Mouse (Mus musculus) hindbrain, postnatal 0 days (tissue): ENCODE results near the gene Sbno2. TPM values are rescaled to one million over a fixed set of nuclear protein-coding genes. Genes with fewer than 3 reads are reported as not detected.
A peak's percentile ranks its signal among the peaks of the same experiment; 100 is the strongest.

Experiments
- ATAC-seq: fragments of 200-750 bp; cut with Nextera tagmentation; 2 replicates; pipeline ENCODE4 v1.8.0; 2017; ENCODE audit warnings: mild to moderate bottlenecking, moderate TSS enrichment, moderate library complexity
- DNase-seq: peaks from one replicate; pipeline ENCODE4 v3.0.0-alpha.2; 2015; ENCODE audit warnings: low spot score
- H3K27ac ChIP-seq: fragments of 300-500 bp; sonication (generic); 2 replicates; pipeline ENCODE4 v1.5.1; 2014; ENCODE audit warnings: mild to moderate bottlenecking
- H3K27me3 ChIP-seq: fragments of 300-500 bp; sonication (generic); 2 replicates; pipeline ENCODE4 v1.6.1; 2014; ENCODE audit warnings: low read length, mixed read lengths; ENCODE audit not compliant: insufficient read depth
- H3K36me3 ChIP-seq: fragments of 300-500 bp; sonication (generic); 2 replicates; pipeline ENCODE4 v1.6.1; 2014; ENCODE audit warnings: low read length, mixed read lengths; ENCODE audit not compliant: insufficient read depth
- H3K4me1 ChIP-seq: fragments of 300-500 bp; sonication (generic); 2 replicates; pipeline ENCODE4 v1.6.1; 2014; ENCODE audit warnings: antibody characterized with exemption, low read length, mixed read lengths; ENCODE audit not compliant: insufficient read depth
- H3K4me2 ChIP-seq: fragments of 300-500 bp; sonication (generic); 2 replicates; pipeline ENCODE4 v1.6.1; 2014; ENCODE audit warnings: low read depth, mild to moderate bottlenecking, low read length, moderate library complexity, mixed read lengths
- H3K4me3 ChIP-seq: fragments of 300-500 bp; sonication (generic); 2 replicates; pipeline ENCODE4 v1.5.1; 2014; ENCODE audit warnings: low read length
- H3K9ac ChIP-seq: fragments of 300-500 bp; sonication (generic); replicated peaks from 2 replicates; pipeline ENCODE4 v1.6.1; 2014; ENCODE audit warnings: mild to moderate bottlenecking, low read length, moderate library complexity, mixed read lengths
- H3K9me3 ChIP-seq: fragments of 300-500 bp; sonication (generic); 2 replicates; pipeline ENCODE4 v1.6.1; 2016; ENCODE audit warnings: low read length, mixed read lengths
- CTCF ChIP-seq: IDR thresholded peaks from 2 replicates; pipeline ENCODE4 v1.5.1; 2016; ENCODE audit warnings: antibody characterized with exemption, control low read depth, low read depth
- WGBS: fragments of 180-500 bp; shearing (Covaris S2); extraction: QIAGEN DNeasy Blood & Tissue Kit; methylation state at CpG from one replicate; pipeline ENCODE4 v1.1.7; 2014; 5-methylcytosine and 5-hydroxymethylcytosine counted together
- polyA plus RNA-seq: library from polyadenylated mRNA; unstranded; fragments of >200 nt; fragmentation: Nextera tagmentation; extraction: Ambion mirVana; gene quantifications from 2 replicates; pipeline ENCODE4 v1.2.1, GENCODE M21; 2015
- total RNA-seq: library from RNA; depleted of rRNA; stranded (reverse); fragments of >200 nt; gene quantifications from 2 replicates; pipeline ENCODE4 v1.2.3, GENCODE M21; 2014

The Sbno2 gene
- total and polyA plus RNA-seq, 2 experiments from 2014 or later, result 6.9 to 23.7 TPM

DNA sequence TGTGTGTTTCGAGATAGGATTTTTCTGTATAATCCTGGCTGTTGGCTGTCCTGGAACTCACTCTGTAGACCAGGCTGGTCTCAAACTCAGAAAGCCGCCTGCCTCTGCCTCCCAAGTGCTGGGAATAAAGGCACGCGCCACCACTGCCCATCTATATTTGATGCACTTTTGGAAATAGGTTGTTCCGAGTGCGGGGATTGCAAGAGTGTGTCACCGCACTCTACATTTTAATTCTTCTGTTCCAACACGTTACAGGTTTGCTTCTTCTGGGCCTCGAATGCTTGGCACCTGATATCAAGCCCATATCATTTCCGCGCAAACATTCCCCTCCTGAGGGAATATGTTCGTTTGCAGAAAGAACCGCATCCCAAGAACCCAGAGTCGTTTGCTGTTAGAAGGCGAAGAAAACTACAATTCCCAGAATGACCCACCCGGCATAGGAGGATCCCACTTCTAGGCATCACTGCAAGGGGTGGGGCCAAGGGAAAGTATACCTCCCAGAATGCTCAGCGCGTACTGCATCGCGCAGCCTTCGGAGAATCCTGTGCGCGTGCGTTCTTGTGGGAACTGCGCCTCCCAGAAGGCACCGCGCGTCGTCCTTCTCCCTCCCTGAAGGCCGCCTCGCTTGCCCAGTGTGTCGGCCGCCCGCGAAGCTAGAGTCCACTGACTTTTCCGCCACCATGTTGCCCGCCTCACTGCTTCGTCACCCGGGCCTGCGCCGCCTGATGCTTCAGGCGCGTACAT, 36.6 kb upstream of the Sbno2 start:
- peak overlapping the region; percentile 86 for H3K27ac ChIP-seq
- H3K4me1 ChIP-seq, result peaks cover 15% of the 10 kb centered on the region
- peak overlapping the region; percentile 75 for H3K4me3 ChIP-seq
- no peaks in the 10 kb centered on the region for H3K9me3 ChIP-seq
- peaks cover 9% of the 10 kb centered on the region for H3K36me3 ChIP-seq
- H3K27me3 ChIP-seq, result no peaks in the 10 kb centered on the region
- peak; percentile 100 for DNase-seq
- WGBS, result under 1% methylated on average over 43 of the region's 43 CpGs
- H3K9ac ChIP-seq, result peak overlapping the region; percentile 95
- no peak for TF ChIP-seq CTCF
- ATAC-seq, result peak; percentile 86
- peak overlapping the region; percentile 98 for H3K4me2 ChIP-seq

DNA sequence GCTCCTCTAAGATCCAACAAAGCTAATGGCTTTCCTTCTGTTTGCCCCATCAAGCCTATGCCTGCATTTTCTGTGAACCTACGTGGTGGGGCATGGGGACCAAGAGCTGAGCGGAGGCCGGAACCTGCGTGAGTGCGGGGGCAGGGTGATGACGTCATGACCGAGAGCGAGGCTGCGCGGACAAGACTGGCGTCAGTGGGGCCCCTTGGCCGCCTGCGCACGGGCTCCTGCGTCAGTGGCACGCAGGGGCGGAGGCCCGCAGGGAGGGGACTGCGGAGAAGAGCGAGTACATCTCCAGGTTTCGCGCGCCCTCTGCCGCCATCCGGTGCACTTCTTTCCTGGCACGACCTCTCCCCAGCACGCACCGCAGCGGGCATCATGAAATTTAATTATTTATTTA, 35.9 kb upstream of the Sbno2 start:
- H3K4me1 ChIP-seq, result peaks cover 22% of the 10 kb centered on the region
- peak; percentile 97 for DNase-seq
- H3K36me3 ChIP-seq, result peaks cover 9% of the 10 kb centered on the region
- peak overlapping the region; percentile 86 for H3K27ac ChIP-seq
- TF ChIP-seq CTCF, result peak; percentile 69
- peak overlapping the region; percentile 30; the same call in 1 of the 2 replicates for H3K9ac ChIP-seq
- peak overlapping the region; percentile 75 for H3K4me3 ChIP-seq
- H3K27me3 ChIP-seq, result no peaks in the 10 kb centered on the region
- WGBS, result under 1% methylated on average over 29 of the region's 29 CpGs
- no peaks in the 10 kb centered on the region for H3K9me3 ChIP-seq
- peak overlapping the region; percentile 98 for H3K4me2 ChIP-seq
- ATAC-seq, result peak; percentile 75

DNA sequence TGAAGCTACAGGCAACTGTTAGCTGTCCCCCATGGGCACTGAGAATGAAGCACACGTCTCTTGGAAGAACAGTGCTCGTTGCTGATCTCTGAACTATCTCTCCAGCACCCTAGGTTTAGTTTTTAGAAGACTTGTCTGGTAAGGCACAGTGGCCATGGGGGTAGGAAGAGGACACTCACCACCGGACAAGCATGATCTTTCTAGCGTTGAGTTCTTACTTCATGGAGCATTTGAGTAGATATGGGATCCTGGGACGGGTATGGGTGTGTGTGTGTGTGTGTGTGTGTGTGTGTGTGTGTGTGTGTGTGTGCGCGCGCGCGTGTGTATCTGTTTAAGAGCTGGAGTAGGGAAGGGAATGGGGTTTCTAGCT, 35.3 kb upstream of the Sbno2 start, which contains the start of gene Cbarp:
Cbarp (minus strand) TSS at position 170 of the 370 bp plus-strand sequence.
- Histone ChIP-seq H3K27ac (peak within 1 kb of the TSS; percentile 97), H3K27me3 (no peaks in the 10 kb centered on the region), H3K4me2 (peak within 1 kb of the TSS; percentile 98), H3K4me1 (peaks cover 24% of the 10 kb centered on the region), H3K36me3 (peaks cover 14% of the 10 kb centered on the region), H3K4me3 (peak within 1 kb of the TSS; percentile 75), H3K9me3 (no peaks in the 10 kb centered on the region), H3K9ac (peak within 1 kb of the TSS; percentile 30; the same call in 1 of the 2 replicates)
- TF ChIP-seq CTCF, result no peak
- DNase-seq, result no peak
- 75% methylated on average over 10 of the region's 10 CpGs for WGBS
- no peak for ATAC-seq

DNA sequence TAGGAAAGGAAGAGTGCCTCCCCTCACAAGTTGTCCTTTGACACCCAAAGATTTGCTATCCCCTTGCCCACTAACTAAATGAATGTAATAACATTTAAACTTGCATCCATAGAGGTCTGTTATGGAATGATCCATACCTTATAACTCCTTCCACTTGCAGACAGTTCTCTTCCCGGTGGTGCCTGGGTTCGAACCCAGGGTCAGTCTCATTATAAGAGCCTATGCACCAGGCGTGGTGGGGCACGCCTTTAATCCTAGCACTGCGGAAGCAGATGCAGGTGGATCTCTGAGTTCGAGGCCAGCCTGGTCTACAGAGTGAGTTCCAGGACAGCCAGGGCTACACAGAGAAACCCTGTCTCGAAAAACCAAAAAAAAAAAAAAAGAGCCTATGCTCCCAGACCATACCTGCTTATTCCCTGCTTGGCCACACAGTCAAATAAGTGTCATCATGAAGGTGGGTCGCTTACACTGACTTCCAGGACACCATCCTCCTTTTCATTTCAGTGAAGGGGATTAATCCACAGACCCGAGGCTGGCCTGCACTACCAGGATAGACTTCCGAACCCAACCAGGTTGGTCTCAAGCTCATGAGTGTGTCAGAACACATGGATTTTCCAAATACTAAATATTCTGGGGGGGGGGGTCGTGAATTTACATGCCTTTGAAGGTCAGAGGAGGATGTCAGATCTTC, 34.7 kb upstream of the Sbno2 start:
- no peak overlapping the region for H3K4me3 ChIP-seq
- peaks cover 24% of the 10 kb centered on the region for H3K4me1 ChIP-seq
- H3K27ac ChIP-seq, result peak overlapping the region; percentile 97; the same call in 1 of the 2 replicates

DNA sequence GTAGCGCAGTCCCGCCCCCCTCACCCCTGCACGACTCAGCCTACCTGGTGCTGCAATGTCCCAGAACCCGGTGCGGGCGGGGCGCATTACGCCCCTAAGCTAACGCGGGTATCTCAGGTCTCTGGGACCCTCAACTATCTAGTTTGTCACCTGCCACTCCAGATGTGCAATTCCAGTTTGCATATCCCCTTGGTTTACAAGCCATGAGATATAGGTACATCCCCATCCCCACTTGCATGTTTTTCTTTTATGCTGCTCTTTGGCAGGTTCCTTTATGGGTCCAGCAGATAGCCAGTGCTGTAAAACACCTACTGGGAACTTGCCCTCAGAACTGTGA, 34.0 kb upstream of the Sbno2 start:
- H3K36me3 ChIP-seq, result peaks cover 15% of the 10 kb centered on the region
- H3K27ac ChIP-seq, result peak overlapping the region; percentile 97
- DNase-seq (no peak), ATAC-seq (no peak)
- H3K9ac ChIP-seq, result peak overlapping the region; percentile 86
- H3K9me3 ChIP-seq, result no peaks in the 10 kb centered on the region
- 1% methylated on average over 10 of the region's 10 CpGs for WGBS
- H3K27me3 ChIP-seq, result no peaks in the 10 kb centered on the region
- H3K4me1 ChIP-seq, result peaks cover 24% of the 10 kb centered on the region
- H3K4me2 ChIP-seq, result peak overlapping the region; percentile 91
- TF ChIP-seq CTCF, result no peak
- peak overlapping the region; percentile 76 for H3K4me3 ChIP-seq

More for the DNA sequence above, 34.7 kb upstream of the Sbno2 start:
- no peak overlapping the region for H3K9ac ChIP-seq
- TF ChIP-seq CTCF, result no peak
- no peaks in the 10 kb centered on the region for H3K9me3 ChIP-seq
- H3K27me3 ChIP-seq, result no peaks in the 10 kb centered on the region
- peaks cover 14% of the 10 kb centered on the region for H3K36me3 ChIP-seq
- H3K4me2 ChIP-seq, result no peak overlapping the region
- ATAC-seq (no peak), DNase-seq (no peak)
- 78% methylated on average over 11 of the region's 11 CpGs for WGBS

DNA sequence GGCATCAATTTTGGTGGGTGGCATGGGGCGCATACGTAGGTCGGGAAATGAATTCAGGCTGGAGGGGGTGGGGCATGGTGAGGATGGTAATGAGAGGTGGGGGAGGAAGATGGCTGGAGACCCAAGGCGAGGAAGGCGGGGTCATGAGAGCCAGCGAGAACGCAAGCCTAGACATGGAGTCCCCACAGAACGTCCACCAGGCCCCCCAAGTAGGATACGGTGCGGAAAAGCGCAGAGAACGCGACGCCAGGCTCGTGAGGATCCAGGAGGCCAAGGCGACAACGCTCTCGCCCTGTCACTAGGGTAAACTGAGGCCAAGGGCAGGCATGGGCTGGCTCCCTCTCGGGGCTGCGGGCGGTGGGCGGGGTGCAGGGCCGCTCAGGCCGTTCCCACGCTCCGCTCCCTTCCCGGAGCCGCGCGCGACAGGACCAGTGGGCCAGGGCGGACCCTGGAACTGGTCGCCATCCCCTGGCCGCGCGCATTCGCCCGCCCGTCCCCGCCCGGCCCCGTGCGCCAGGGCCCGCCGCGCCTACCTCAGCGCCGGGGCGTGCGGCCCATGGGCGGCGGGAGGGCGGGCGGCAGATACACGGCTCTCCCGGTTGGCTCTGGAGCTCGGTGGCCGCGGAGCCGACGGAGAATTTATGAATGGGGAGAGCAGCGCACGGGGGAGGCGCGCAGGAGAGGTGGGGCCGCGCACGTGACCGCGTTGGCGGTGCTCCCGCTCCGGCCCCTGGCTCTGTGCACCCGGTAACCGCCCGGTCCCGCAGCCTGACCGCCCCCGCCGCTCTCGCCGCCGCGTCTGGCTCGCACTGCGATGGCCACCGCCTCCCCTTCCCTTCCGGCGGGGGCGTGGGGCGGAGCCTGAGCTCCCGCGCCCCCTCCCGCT, 33.4 kb upstream of the Sbno2 start, which contains the start of gene Atp5d:
Atp5d (plus strand) TSS at position 80 of the 886 bp plus-strand sequence.
- DNase-seq (peak; percentile 89), ATAC-seq (peak; percentile 16)
- H3K27me3 ChIP-seq, result no peaks in the 10 kb centered on the region
- no peaks in the 10 kb centered on the region for H3K9me3 ChIP-seq
- H3K36me3 ChIP-seq, result peaks cover 18% of the 10 kb centered on the region
- H3K4me2 ChIP-seq, result peak within 1 kb of the TSS; percentile 91
- H3K27ac ChIP-seq, result peak within 1 kb of the TSS; percentile 97
- WGBS, result under 1% methylated on average over 83 of the region's 94 CpGs
- peak within 1 kb of the TSS; percentile 86 for H3K9ac ChIP-seq
- H3K4me3 ChIP-seq, result peak within 1 kb of the TSS; percentile 76
- H3K4me1 ChIP-seq, result peaks cover 24% of the 10 kb centered on the region
- no peak for TF ChIP-seq CTCF
